Mouse (Mus musculus) liver, embryonic 13.5 days (tissue): ENCODE measurements around the gene Olfr313. TPM values are rescaled to one million over a fixed set of nuclear protein-coding genes. Genes with fewer than 3 reads are reported as not detected.
"Not testable (repeated sequence)": the region's sequence is repeated elsewhere in the genome, so short reads cannot be mapped to it uniquely, and the experiment has no call there.

ENCODE experiments used
- ATAC-seq: fragments of 200-750 bp; cut with Nextera tagmentation; 2 replicates; pipeline ENCODE4 v1.8.0; 2017; ENCODE audit warnings: low read depth, mild to moderate bottlenecking, moderate number of reproducible peaks, moderate library complexity
- DNase-seq: peaks from one replicate; pipeline ENCODE4 v3.0.0; 2022
- H3K27ac ChIP-seq: fragments of 300-500 bp; sonication (generic); 2 replicates; pipeline ENCODE4 v1.5.1; 2015; ENCODE audit warnings: moderate library complexity, mild to moderate bottlenecking, inconsistent platforms
- H3K27me3 ChIP-seq: fragments of 300-500 bp; sonication (generic); 2 replicates; pipeline ENCODE4 v1.6.1; 2015; ENCODE audit warnings: mild to moderate bottlenecking, inconsistent platforms
- H3K36me3 ChIP-seq: fragments of 300-500 bp; sonication (generic); 2 replicates; pipeline ENCODE4 v1.6.1; 2015; ENCODE audit warnings: mild to moderate bottlenecking, inconsistent platforms
- H3K4me1 ChIP-seq: fragments of 300-500 bp; sonication (generic); replicated peaks from 2 replicates; pipeline ENCODE4 v1.6.1; 2015; ENCODE audit warnings: inconsistent platforms
- H3K4me2 ChIP-seq: fragments of 300-500 bp; sonication (generic); 2 replicates; pipeline ENCODE4 v1.6.1; 2015; ENCODE audit warnings: inconsistent platforms, mild to moderate bottlenecking, moderate library complexity
- H3K4me3 ChIP-seq: fragments of 300-500 bp; sonication (generic); replicated peaks from 2 replicates; pipeline ENCODE4 v1.5.1; 2015; ENCODE audit warnings: mild to moderate bottlenecking, inconsistent platforms
- H3K9ac ChIP-seq: fragments of 300-500 bp; sonication (generic); 2 replicates; pipeline ENCODE4 v1.6.1; 2015; ENCODE audit warnings: mild to moderate bottlenecking, inconsistent platforms
- H3K9me3 ChIP-seq: fragments of 300-500 bp; sonication (generic); replicated peaks from 2 replicates; pipeline ENCODE4 v1.6.1; 2016; ENCODE audit warnings: inconsistent platforms
- whole genome bisulfite sequencing: fragments of 180-500 bp; shearing (Covaris S2); methylation state at CpG from one replicate; pipeline ENCODE4 v1.1.7; 2015; ENCODE audit not compliant: insufficient replicate concordance; 5-methylcytosine and 5-hydroxymethylcytosine counted together
- polyA plus RNA-seq: library from polyadenylated mRNA; unstranded; fragments of >200 nt; fragmentation: Nextera tagmentation; extraction: Ambion mirVana; gene quantifications from 2 replicates; pipeline ENCODE4 v1.2.1, GENCODE M21; 2015

The Olfr313 gene
- not detected in 2 replicates for polyA plus RNA-seq

DNA sequence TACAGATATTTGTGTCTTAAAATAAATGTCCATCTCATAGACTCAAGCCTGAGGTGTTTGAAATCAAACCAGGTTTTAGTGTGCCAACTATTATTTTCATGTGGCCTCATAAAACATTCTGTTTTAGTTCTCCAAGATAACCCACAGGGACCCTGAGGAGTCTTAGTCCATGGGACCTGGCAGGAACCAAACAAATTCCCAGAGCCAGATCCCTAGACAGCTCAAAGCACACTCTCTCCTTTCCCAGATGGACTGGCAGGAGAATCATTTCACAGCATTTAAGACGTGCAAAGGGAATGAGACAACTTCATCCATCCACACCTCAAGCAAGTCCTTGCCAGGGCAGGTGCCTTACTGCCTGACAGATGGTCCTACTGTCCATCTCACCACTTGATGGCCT is at the start of gene Olfr313:
Gene Olfr313 (plus strand): TSS at position 301 of the 400 bp plus-strand sequence.
- 29% methylated on average over 1 of the region's 1 CpGs for WGBS
- H3K4me3 ChIP-seq, DNase-seq, H3K4me2 ChIP-seq, H3K27ac ChIP-seq, ATAC-seq, H3K9me3 ChIP-seq, H3K36me3 ChIP-seq, H3K9ac ChIP-seq, H3K4me1 ChIP-seq, H3K27me3 ChIP-seq: not testable (repeated sequence)

DNA sequence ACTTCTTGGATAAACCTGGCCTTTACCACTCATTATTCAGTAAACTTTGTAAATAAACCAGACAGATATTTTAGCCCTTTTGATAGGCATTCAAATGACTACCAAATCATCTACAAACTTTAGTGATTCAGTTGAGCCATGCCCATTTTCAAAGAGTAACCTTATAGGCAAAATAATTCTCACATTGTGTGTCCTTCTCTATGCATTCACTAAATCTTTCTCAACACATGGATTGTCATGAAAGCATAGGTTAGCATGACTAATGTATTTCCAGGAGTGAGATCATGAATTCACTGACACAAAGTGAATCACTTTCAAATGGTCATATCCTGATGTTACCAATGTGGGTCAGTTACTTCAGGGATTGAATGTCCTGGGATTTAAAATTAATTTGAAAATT is 41.9 kb upstream of the Olfr313 start, which contains the start of gene Olfr315:
Gene Olfr315 (plus strand): TSS at position 301 of the 400 bp plus-strand sequence.
- Histone ChIP-seq H3K27ac (no peak within 1 kb of the TSS), H3K4me2 (no peak within 1 kb of the TSS), H3K4me3 (no peak within 1 kb of the TSS), H3K27me3 (no peaks in the 10 kb centered on the region), H3K9me3 (no peaks in the 10 kb centered on the region), H3K4me1 (no peaks in the 10 kb centered on the region), H3K36me3 (no peaks in the 10 kb centered on the region), H3K9ac (no peak within 1 kb of the TSS)
- ATAC-seq (no peak), DNase-seq (no peak)

DNA sequence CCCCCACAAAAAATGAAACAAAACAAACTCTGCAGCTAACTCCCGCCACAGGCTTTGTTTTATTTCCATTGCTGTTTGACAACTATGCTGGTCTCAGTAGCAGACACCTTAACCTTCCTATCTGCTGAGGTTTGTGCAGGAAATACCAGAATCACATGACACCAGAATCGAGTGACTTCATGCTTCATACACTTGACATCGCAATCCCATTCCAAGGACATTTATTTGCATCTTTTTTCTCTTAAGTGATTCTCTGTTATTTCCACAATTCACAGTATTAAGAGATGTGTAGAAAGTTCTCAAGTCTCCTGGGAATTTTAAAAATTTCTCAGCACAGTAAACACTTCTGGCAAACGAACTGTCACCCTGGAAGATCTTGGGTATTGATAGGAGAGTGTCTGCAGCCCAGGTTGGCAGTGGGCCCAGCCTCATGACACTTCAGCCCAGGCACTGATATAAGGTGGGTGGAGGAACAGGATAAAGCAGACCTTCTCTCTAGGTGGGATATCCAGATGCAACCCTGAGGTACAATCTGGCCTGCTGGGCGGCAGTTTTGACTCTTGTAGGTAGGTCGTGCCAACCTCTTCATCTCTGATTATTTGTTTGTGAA is 32.2 kb upstream of the Olfr313 start, which contains the start of gene Olfr314:
Gene Olfr314 (plus strand): TSS at position 473 of the 610 bp plus-strand sequence.
- H3K27me3 ChIP-seq, result no peaks in the 10 kb centered on the region
- no peak for DNase-seq
- H3K4me3 ChIP-seq, result no peak within 1 kb of the TSS
- no peaks in the 10 kb centered on the region for H3K4me1 ChIP-seq
- no peaks in the 10 kb centered on the region for H3K36me3 ChIP-seq
- 55% methylated on average over 6 of the region's 6 CpGs for WGBS
- no peaks in the 10 kb centered on the region for H3K9me3 ChIP-seq
- no peak within 1 kb of the TSS for H3K27ac ChIP-seq
- no peak within 1 kb of the TSS for H3K9ac ChIP-seq
- no peak for ATAC-seq
- H3K4me2 ChIP-seq, result no peak within 1 kb of the TSS

DNA sequence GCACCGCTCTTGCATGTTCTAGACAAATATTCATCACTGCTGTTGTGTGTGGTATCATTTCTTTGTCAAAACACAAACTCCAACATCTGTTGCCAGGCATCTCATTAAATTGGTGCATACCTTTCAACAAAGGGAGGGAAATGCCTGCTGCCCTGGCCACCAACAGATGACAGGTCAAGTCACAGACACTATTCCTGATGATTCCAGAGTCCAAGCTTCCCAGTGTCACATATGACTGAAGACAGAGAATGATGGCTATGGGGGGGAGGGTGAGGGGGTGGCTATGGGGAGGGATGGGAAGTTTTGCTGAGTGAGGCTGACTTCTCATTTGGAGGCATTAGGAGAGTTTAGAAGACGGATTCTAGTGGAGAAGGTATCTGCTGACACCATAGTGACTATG is 30.6 kb upstream of the Olfr313 start:
- no peaks in the 10 kb centered on the region for H3K27me3 ChIP-seq
- no peaks in the 10 kb centered on the region for H3K4me1 ChIP-seq
- no peak for ATAC-seq
- no peaks in the 10 kb centered on the region for H3K36me3 ChIP-seq
- H3K27ac ChIP-seq, result no peak overlapping the region
- no peak for DNase-seq
- WGBS, result 63% methylated on average over 2 of the region's 2 CpGs
- H3K9me3 ChIP-seq, result no peaks in the 10 kb centered on the region
- no peak overlapping the region for H3K4me3 ChIP-seq
- no peak overlapping the region for H3K9ac ChIP-seq
- no peak overlapping the region for H3K4me2 ChIP-seq

DNA sequence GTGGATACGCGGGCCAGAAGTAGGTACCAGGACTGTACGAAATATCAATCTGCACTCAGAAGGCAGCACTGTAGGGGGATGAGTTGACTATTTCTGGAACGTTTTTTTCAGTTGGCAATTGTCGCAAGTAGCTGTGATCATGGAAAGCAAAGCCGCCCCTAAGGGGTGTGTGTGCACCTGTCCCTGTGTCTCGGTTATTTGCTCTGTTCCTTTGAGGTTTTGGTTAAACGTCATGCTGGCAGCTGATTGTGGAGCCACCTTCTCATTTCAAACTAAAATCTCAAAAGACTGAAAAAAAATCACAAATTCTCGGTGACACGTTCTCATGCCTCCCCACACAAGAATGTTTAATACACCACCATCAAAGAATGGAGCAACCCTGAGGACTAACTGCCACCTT is 27.1 kb upstream of the Olfr313 start:
- no peak for DNase-seq

DNA sequence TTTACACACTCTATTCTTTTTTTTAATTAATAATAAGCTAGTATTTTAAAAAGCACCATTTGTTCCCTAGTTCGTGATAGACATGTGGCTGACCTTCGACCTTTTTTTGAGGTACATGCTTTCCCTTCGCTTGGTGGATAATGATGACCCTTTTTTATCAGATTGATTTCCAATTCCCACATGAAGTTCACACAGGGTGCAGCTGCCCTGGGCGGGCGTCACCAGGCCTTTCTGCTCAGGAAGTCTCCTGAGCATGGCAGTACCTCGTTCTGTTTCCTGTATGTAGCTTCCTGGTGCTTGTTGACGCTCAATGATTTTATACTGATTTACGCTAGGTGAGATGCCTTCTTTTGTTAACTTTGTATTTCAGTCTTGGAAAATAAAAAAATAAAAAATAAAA is 26.5 kb upstream of the Olfr313 start:
- 61% methylated on average over 8 of the region's 8 CpGs for WGBS
- no peak overlapping the region for H3K4me3 ChIP-seq
- no peak overlapping the region for H3K4me2 ChIP-seq
- no peaks in the 10 kb centered on the region for H3K36me3 ChIP-seq
- H3K9me3 ChIP-seq, result no peaks in the 10 kb centered on the region
- H3K27ac ChIP-seq, result no peak overlapping the region
- ATAC-seq (no peak), DNase-seq (no peak)
- no peak overlapping the region for H3K9ac ChIP-seq
- no peaks in the 10 kb centered on the region for H3K27me3 ChIP-seq
- no peaks in the 10 kb centered on the region for H3K4me1 ChIP-seq

More for the DNA sequence above, 27.1 kb upstream of the Olfr313 start:
- H3K4me3 ChIP-seq, result no peak overlapping the region
- 74% methylated on average over 10 of the region's 10 CpGs for WGBS
- no peak overlapping the region for H3K27ac ChIP-seq
- no peaks in the 10 kb centered on the region for H3K4me1 ChIP-seq
- H3K9me3 ChIP-seq, result no peaks in the 10 kb centered on the region
- ATAC-seq, result no peak
- H3K4me2 ChIP-seq, result no peak overlapping the region
- H3K27me3 ChIP-seq, result no peaks in the 10 kb centered on the region
- H3K9ac ChIP-seq, result no peak overlapping the region
- H3K36me3 ChIP-seq, result no peaks in the 10 kb centered on the region

DNA sequence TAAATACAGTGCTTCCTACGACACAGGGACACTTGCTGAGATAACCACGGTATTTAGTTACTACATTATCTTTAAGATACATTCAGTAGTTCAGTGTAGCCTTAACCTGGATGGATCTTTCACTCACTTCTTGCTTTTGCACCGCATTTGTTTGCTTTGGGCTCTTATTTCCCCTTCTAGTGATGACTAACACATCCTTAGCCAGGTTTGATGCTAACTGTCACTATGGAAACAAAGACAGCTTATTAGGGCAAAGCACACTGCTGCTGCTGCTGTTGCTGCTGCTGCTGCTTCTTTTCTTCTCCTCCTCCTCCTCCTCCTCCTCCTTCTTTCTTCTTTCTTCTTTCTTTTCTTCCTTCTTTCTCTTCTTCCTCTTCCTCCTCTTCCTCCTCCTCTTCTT is 25.3 kb upstream of the Olfr313 start:
- WGBS, result 35% methylated on average over 3 of the region's 3 CpGs
- ATAC-seq (no peak), DNase-seq (no peak)
- H3K4me3 ChIP-seq, result no peak overlapping the region
- no peaks in the 10 kb centered on the region for H3K27me3 ChIP-seq
- no peak overlapping the region for H3K27ac ChIP-seq
- no peaks in the 10 kb centered on the region for H3K36me3 ChIP-seq
- no peaks in the 10 kb centered on the region for H3K4me1 ChIP-seq
- no peaks in the 10 kb centered on the region for H3K9me3 ChIP-seq
- H3K4me2 ChIP-seq, result no peak overlapping the region
- no peak overlapping the region for H3K9ac ChIP-seq

DNA sequence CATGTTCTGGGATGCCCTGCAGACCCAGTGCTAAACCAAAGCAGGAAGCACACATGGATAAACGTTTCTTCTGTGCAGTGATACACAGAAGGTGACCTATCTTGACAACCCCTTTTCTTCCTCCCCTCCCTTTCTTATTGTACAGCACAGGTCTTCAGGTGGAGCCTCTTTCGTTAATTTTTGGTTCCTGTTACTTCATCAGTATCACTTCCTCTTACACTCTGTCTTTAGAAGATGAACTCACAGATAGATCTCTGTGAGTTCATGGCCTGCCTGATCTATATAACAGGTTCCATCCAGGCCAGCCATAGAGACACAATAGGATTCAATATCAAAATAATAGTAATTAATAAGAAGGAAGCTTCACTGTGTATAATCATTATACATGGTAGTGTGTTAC is 24.7 kb upstream of the Olfr313 start:
- Histone ChIP-seq H3K4me2 (no peak overlapping the region), H3K4me3 (no peak overlapping the region), H3K36me3 (no peaks in the 10 kb centered on the region), H3K27me3 (no peaks in the 10 kb centered on the region), H3K27ac (no peak overlapping the region), H3K4me1 (no peaks in the 10 kb centered on the region), H3K9me3 (no peaks in the 10 kb centered on the region), H3K9ac (no peak overlapping the region)
- WGBS, result 19% methylated on average over 2 of the region's 2 CpGs
- ATAC-seq, result no peak
- DNase-seq, result no peak

DNA sequence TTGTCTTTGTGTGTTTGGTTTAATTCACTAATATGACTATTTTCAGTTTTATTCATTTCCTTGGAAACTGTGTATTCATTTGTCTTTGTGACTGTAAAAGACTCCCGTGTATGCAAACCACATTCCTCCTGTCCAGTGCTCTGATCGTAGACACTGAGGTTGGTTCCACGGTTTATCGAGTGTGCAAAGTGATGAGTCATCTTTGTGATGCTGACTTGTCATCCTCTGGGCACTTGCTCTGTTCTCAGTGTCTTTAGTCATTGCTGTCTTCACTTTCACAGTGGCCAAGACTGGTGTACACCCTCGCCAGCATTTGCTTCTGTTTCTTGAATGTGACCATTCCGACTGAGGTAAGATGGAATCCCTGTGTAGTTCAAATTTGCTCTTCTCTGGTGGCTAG is 24.2 kb upstream of the Olfr313 start:
- DNase-seq, result no peak
- Histone ChIP-seq H3K4me1 (no peaks in the 10 kb centered on the region), H3K27ac (no peak overlapping the region), H3K36me3 (no peaks in the 10 kb centered on the region), H3K4me3 (no peak overlapping the region), H3K9ac (no peak overlapping the region), H3K4me2 (no peak overlapping the region), H3K9me3 (no peaks in the 10 kb centered on the region), H3K27me3 (no peaks in the 10 kb centered on the region)
- WGBS, result 43% methylated on average over 6 of the region's 6 CpGs
- no peak for ATAC-seq

DNA sequence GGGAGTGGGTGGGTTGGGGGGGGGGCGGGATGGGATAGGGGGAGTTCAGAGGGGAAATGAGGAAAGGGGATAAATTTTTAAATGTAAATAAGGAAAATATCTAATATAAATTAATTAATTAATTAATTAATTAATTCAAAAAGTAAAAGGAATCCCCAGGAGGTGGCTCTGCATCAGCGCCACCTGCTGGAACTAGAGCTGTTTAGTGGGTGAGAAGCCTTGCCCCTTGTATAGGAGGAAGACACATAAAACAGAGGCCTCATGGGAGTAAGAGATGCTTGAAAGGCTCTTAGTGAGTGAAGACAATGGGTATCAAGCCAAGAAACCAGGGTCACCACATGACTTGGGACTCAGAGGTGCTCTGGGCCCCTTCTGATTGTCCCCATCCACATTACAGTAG is 18.9 kb upstream of the Olfr313 start:
- WGBS, result 70% methylated on average over 2 of the region's 2 CpGs
- ATAC-seq, result no peak

DNA sequence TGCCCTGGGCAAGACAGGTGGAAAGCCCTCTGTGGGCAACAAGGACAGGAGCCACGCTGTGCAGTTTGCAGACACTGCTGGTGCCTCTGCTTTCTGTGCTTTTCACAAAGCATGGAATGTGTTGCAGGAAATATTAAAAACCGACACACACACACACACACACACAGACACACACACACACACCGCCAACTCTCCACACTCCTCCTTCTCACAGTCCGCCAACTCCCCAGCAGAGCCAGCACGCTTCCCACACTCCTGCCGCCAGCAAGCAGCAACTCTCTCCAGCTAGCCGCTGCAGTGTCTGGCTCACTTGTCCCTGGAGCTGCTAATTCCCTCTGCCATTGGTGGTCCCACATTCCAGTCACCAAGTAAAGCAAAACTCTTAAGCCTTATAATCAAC is 17.9 kb upstream of the Olfr313 start:
- no peaks in the 10 kb centered on the region for H3K36me3 ChIP-seq
- no peaks in the 10 kb centered on the region for H3K27me3 ChIP-seq
- H3K9ac ChIP-seq, result no peak overlapping the region
- DNase-seq (no peak), ATAC-seq (no peak)
- no peaks in the 10 kb centered on the region for H3K9me3 ChIP-seq
- no peak overlapping the region for H3K4me3 ChIP-seq
- WGBS, result 67% methylated on average over 7 of the region's 7 CpGs
- no peak overlapping the region for H3K27ac ChIP-seq
- no peak overlapping the region for H3K4me2 ChIP-seq
- H3K4me1 ChIP-seq, result no peaks in the 10 kb centered on the region

More for the DNA sequence above, 18.9 kb upstream of the Olfr313 start:
- no peaks in the 10 kb centered on the region for H3K36me3 ChIP-seq
- H3K4me2 ChIP-seq, result no peak overlapping the region
- H3K27me3 ChIP-seq, result no peaks in the 10 kb centered on the region
- H3K9me3 ChIP-seq, result no peaks in the 10 kb centered on the region
- no peaks in the 10 kb centered on the region for H3K4me1 ChIP-seq
- no peak overlapping the region for H3K27ac ChIP-seq
- no peak overlapping the region for H3K9ac ChIP-seq
- H3K4me3 ChIP-seq, result no peak overlapping the region
- DNase-seq, result no peak

DNA sequence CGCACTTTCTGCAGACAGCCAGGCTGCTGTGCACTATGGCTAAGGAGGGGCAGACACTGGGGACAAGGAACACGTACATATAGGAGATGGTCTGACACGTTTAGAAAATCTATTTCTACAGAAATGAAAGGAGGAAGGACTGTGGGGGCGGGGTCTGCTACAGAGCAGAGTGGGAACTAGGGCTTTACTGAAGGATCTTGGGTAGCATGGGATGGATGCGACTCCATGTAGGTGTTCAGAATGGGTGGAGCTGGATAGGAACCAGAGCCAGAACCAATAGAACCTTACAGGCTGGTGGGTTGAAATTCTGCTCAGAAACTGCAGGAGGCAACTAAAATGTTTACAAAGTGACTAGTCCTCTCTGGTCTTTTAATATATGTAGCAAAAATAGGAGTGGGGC is 15.1 kb upstream of the Olfr313 start:
- Histone ChIP-seq H3K4me1 (no peaks in the 10 kb centered on the region), H3K36me3 (no peaks in the 10 kb centered on the region), H3K9me3 (no peaks in the 10 kb centered on the region), H3K9ac (no peak overlapping the region), H3K27ac (no peak overlapping the region), H3K4me3 (no peak overlapping the region), H3K27me3 (no peaks in the 10 kb centered on the region), H3K4me2 (no peak overlapping the region)
- WGBS, result 54% methylated on average over 5 of the region's 5 CpGs
- no peak for DNase-seq
- no peak for ATAC-seq
